ENCODE assay signal across 8 mouse cellular contexts in genomic region chr12:15815576-15816253, GRCm38 (mm10). TPM values are rescaled to one million over a fixed set of nuclear protein-coding genes. Genes with fewer than 3 reads are reported as not detected.
DNase-seq lines count a peak whose midpoint lies in the region; ATAC-seq and TF ChIP-seq lines count a peak whose summit lies in the region.

No protein-coding gene starts in this region.

- no peaks in the 10 kb centered on the region for H3K27me3 ChIP-seq in embryonic facial prominence, embryonic 12.5 days
- no peaks in the 10 kb centered on the region for H3K27me3 ChIP-seq in kidney, adult 2 months (replicated peaks; ENCODE audit: control insufficient read depth, insufficient read depth, low read length)
- H3K27me3 ChIP-seq in liver, embryonic 12.5 days (replicated peaks) = peaks cover 55% of the 10 kb centered on the region

- H3K9me3 ChIP-seq in embryonic facial prominence, embryonic 12.5 days = no peaks in the 10 kb centered on the region
- H3K9me3 ChIP-seq in liver, embryonic 12.5 days (replicated peaks) = no peaks in the 10 kb centered on the region

- H3K4me2 ChIP-seq in embryonic facial prominence, embryonic 12.5 days (replicated peaks) = peak overlapping the region; percentile 67
- peak overlapping the region; percentile 85 for H3K4me2 ChIP-seq in liver, embryonic 12.5 days

- TF ChIP-seq POLR2A in kidney, adult 2 months (IDR thresholded peaks at IDR 0.05; ENCODE audit: low read depth, low read length) = no peak

- H3K27ac ChIP-seq in layer of hippocampus, adult 2 months = peak overlapping the region; percentile 98
- H3K27ac ChIP-seq in embryonic facial prominence, embryonic 12.5 days = peak overlapping the region; percentile 95
- H3K27ac ChIP-seq in kidney, adult 2 months (ENCODE audit: insufficient read depth, low read depth, low read length) = peak overlapping the region; percentile 93
- H3K27ac ChIP-seq in liver, embryonic 12.5 days = peak overlapping the region; percentile 50

- H3K9ac ChIP-seq in embryonic facial prominence, embryonic 12.5 days = peak overlapping the region; percentile 94
- H3K9ac ChIP-seq in liver, embryonic 12.5 days = peak overlapping the region; percentile 62

- H3K36me3 ChIP-seq in embryonic facial prominence, embryonic 12.5 days = no peaks in the 10 kb centered on the region
- H3K36me3 ChIP-seq in kidney, adult 2 months (ENCODE audit: control insufficient read depth, insufficient read depth, low read length) = no peaks in the 10 kb centered on the region
- H3K36me3 ChIP-seq in liver, embryonic 12.5 days = no peaks in the 10 kb centered on the region

- under 1% methylated on average over 49 of the region's 49 CpGs for WGBS in embryonic facial prominence, embryonic 12.5 days
- under 1% methylated on average over 49 of the region's 49 CpGs for WGBS in kidney, adult 2 months
- WGBS in liver, embryonic 12.5 days (ENCODE audit: insufficient replicate concordance) = 2% methylated on average over 49 of the region's 49 CpGs

- ATAC-seq in embryonic facial prominence, embryonic 12.5 days (ENCODE audit: insufficient number of reproducible peaks, insufficient read depth, low FRiP score, low TSS enrichment) = peak; percentile 50
- ATAC-seq in liver, embryonic 12.5 days = no peak

- peak; percentile 58 to 73 for DNase-seq in layer of hippocampus, adult 2 months (ENCODE audit: low spot score in 2 of 2)
- no peak for DNase-seq in layer of hippocampus, adult 9-11 months
- DNase-seq in heart, adult 9 months (ENCODE audit: low spot score in 2 of 2) = peak; percentile 74 to 76
- peak; percentile 80 for DNase-seq in kidney, adult 2 months
- DNase-seq in naive thymus-derived CD4-positive, alpha-beta T cell, adult 2 months (ENCODE audit: low read depth) = peak; percentile 89
- peak; percentile 58 to 78 for DNase-seq in spleen, postnatal 4 days (ENCODE audit: low spot score in 2 of 2)

- H3K4me3 ChIP-seq in layer of hippocampus, adult 2 months = peak overlapping the region; percentile 96
- H3K4me3 ChIP-seq in embryonic facial prominence, embryonic 12.5 days = peak overlapping the region; percentile 87
- H3K4me3 ChIP-seq in kidney, adult 2 months (ENCODE audit: insufficient read depth, low read depth, low read length) = peak overlapping the region; percentile 81
- H3K4me3 ChIP-seq in liver, embryonic 12.5 days = peak overlapping the region; percentile 63

- peak; percentile 79 for TF ChIP-seq CTCF in layer of hippocampus, adult 2 months (conservative IDR thresholded peaks at IDR 0.05)
- TF ChIP-seq CTCF in kidney, adult 2 months (conservative IDR thresholded peaks at IDR 0.05; ENCODE audit: insufficient read depth, insufficient read length, low read depth, low read length) = peak; percentile 26; the same call in 1 of the 2 replicates

- peaks cover 21% of the 10 kb centered on the region for H3K4me1 ChIP-seq in embryonic facial prominence, embryonic 12.5 days
- H3K4me1 ChIP-seq in kidney, adult 2 months (ENCODE audit: control insufficient read depth, insufficient read depth, low read length) = peaks cover 14% of the 10 kb centered on the region
- H3K4me1 ChIP-seq in liver, embryonic 12.5 days = peaks cover 13% of the 10 kb centered on the region; the same call in 1 of the 2 replicates

RNA-seq across cellular contexts. Expression of gene Trib2, which starts 1.0 kb away (rescaled TPM):
- total RNA-seq in layer of hippocampus, adult 2 months (2021) = 10 to 100 TPM; 32.2 to 33.5 TPM
- polyA plus RNA-seq in embryonic facial prominence, embryonic 12.5 days (2016; fragmentation: Nextera tagmentation; extraction: Ambion mirVana) = 60.2 and 66.4 TPM in 2 replicates
- 22.2 and 24.5 TPM in 2 replicates for polyA plus RNA-seq in kidney, adult 2 months (2012; rRNA removed)
- 5.0 and 5.2 TPM in 2 replicates for polyA plus RNA-seq in liver, embryonic 12.5 days (2016; fragmentation: Nextera tagmentation; extraction: Ambion mirVana)
